Comparison of ENCODE assay signal across 9 mouse cellular contexts in the genomic region with DNA sequence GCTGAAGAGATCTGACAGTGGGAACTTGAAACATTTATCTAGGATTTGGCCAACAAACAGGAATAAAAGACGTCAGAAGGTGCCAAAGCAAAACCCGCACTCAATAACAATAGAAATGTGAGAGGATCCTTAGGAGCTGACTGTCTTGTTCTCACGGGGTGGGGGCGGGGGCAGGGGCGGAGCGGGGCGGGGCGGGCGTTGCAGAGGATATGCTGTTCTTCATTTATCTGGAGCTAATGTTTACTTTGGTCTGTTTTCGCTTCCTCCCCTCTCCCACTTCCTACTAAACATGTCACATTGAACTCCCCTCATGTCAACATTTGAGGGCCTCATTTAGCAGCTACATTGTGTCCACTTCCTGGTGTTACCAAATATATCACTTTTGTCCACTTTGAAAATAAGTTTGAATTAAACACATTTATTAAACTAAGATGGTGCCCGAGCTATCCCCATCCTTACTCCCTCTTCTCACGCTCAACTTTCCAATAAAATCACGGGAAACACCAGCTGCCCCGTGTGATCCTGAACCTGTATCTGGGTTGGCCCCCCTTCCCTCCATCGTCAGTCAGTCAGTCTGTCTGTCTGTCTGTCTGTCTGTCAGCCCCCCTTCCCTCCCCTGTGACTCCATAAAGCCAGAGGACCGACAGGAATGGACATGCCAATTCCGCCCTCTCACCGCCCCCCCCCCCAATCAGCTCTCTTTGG. TPM values are rescaled to one million over a fixed set of nuclear protein-coding genes. Genes with fewer than 3 reads are reported as not detected.
DNase-seq lines count a peak whose midpoint lies in the region; ATAC-seq and TF ChIP-seq lines count a peak whose summit lies in the region.
"Had no signal": no experiment of that assay in that cellular context is flagged by ENCODE, and none has a peak within 500 bp of the region (broad histone marks: within the 10 kb centered on the region; RNA-seq: fewer than 3 reads in every experiment).

No protein-coding gene starts in this region.

- no peaks in the 10 kb centered on the region for H3K27me3 ChIP-seq in kidney, embryonic 14.5 days (ENCODE audit: control insufficient read depth, insufficient read depth, low read length)
- H3K27me3 ChIP-seq: midbrain, embryonic 12.5 days had no signal

- WGBS in kidney, embryonic 14.5 days: 15% methylated on average over 18 of the region's 18 CpGs

- H3K9ac ChIP-seq in kidney, embryonic 14.5 days (ENCODE audit: low read depth, low read length): no peak overlapping the region
- H3K9ac ChIP-seq: midbrain, embryonic 12.5 days had no signal

- ATAC-seq in kidney, embryonic 14.5 days (ENCODE audit: low FRiP score, low TSS enrichment): peak; percentile 91

- TF ChIP-seq CTCF in cortical plate, adult 2 months (IDR thresholded peaks at IDR 0.05; ENCODE audit: extremely low read depth, insufficient read depth, low read length): no peak

- no peaks in the 10 kb centered on the region for H3K36me3 ChIP-seq in kidney, embryonic 14.5 days (ENCODE audit: control insufficient read depth, insufficient read depth, low read length)
- H3K36me3 ChIP-seq: midbrain, embryonic 12.5 days had no signal

- H3K9me3 ChIP-seq in kidney, embryonic 14.5 days (ENCODE audit: control insufficient read depth, low read length): no peaks in the 10 kb centered on the region
- H3K9me3 ChIP-seq: midbrain, embryonic 12.5 days had no signal

- TF ChIP-seq POLR2A in cortical plate, adult 2 months (IDR thresholded peaks at IDR 0.05; ENCODE audit: extremely low read depth, insufficient read depth, low read length): no peak

- intact Hi-C loops in gastrocnemius, postnatal 36 days (cut with DNase I): no loop called here

- H3K4me3 ChIP-seq in cortical plate, adult 2 months (ENCODE audit: insufficient read depth, low read length): no peak overlapping the region
- no peak overlapping the region; the same call in 1 of the 2 replicates for H3K4me3 ChIP-seq in kidney, embryonic 14.5 days (ENCODE audit: low read length)
- H3K4me3 ChIP-seq: midbrain, embryonic 12.5 days had no signal

- no peaks in the 10 kb centered on the region for H3K4me1 ChIP-seq in cortical plate, adult 2 months (ENCODE audit: control insufficient read depth, insufficient read depth, low read length)
- peaks cover 15% of the 10 kb centered on the region for H3K4me1 ChIP-seq in kidney, embryonic 14.5 days (ENCODE audit: control insufficient read depth, insufficient read depth, low read length)
- H3K4me1 ChIP-seq: midbrain, embryonic 12.5 days had no signal

- DNase-seq in adrenal gland, adult 2 months: peak; percentile 18
- no peak for DNase-seq in adrenal gland, postnatal 10 days
- DNase-seq in lung, postnatal 36 days: peak; percentile 70
- DNase-seq in ovary, postnatal 14 days (ENCODE audit: low spot score): no peak
- DNase-seq in gastrocnemius, postnatal 36 days: no peak
- DNase-seq in layer of hippocampus, adult 9-11 months: no peak

- peak overlapping the region; percentile 81; the same call in 1 of the 2 replicates for H3K27ac ChIP-seq in cortical plate, adult 2 months (ENCODE audit: insufficient read depth, low read length)
- peak overlapping the region; percentile 49; the same call in 1 of the 2 replicates for H3K27ac ChIP-seq in kidney, embryonic 14.5 days (ENCODE audit: low read depth, low read length)
- H3K27ac ChIP-seq: midbrain, embryonic 12.5 days had no signal

- peak overlapping the region; percentile 29; the same call in 1 of the 2 replicates for H3K4me2 ChIP-seq in kidney, embryonic 14.5 days (replicated peaks; ENCODE audit: low read depth, low read length)
- H3K4me2 ChIP-seq: midbrain, embryonic 12.5 days had no signal

RNA-seq across cellular contexts. Expression of a gene that starts 47.9 kb away (rescaled TPM):
- 1 to 10 TPM in 1 of 2 experiments, under 1 TPM in 1; 0.84 to 3.2 TPM for total RNA-seq in adrenal gland, adult 2 months (2021)
- polyA plus RNA-seq in adrenal gland, adult 2 months (2012; rRNA removed): 0.16 and 0.21 TPM in 2 replicates
- total RNA-seq in adrenal gland, postnatal 10 days (2021): 10 to 100 TPM in 1 of 2 experiments, 1 to 10 TPM in 1; 5.9 to 11.2 TPM
- 4.6 and 6.3 TPM in 2 replicates for polyA plus RNA-seq in cortical plate, adult 2 months (2012; rRNA removed)
- polyA plus RNA-seq in kidney, embryonic 14.5 days (2014; fragmentation: Nextera tagmentation; extraction: Ambion mirVana): 34.0 and 40.2 TPM in 2 replicates
- 1 to 10 TPM; 4.9 to 5.4 TPM for total RNA-seq in gastrocnemius, postnatal 36 days (2021)

Comparison
In these comparisons a context has a peak if more than half of its experiments do, and no peak if none do; other contexts are left out.
1. DNase-seq: peak in adrenal gland, adult 2 months (single experiment) and lung, postnatal 36 days (single experiment); none in adrenal gland, postnatal 10 days (single experiment), ovary, postnatal 14 days (single experiment), gastrocnemius, postnatal 36 days (0 of 2) and layer of hippocampus, adult 9-11 months (single experiment).